Mouse (Mus musculus): ENCODE measurements at regions not wholly inside any gene's neighbourhood (a gene's known extent, or its start where the extent isn't known, plus 50 kb on each side); places are given as distances from the start of the nearest gene placed in this dataset.

GRCm38 (mm10) chr8:128026981-128027380 lies 331.4 kb upstream of the Nrp1 start:
- H3K36me3 ChIP-seq (ENCODE audit: control insufficient read depth in 1 of 2, insufficient read depth in 2 of 2, low read length in 2 of 2): no peaks in the 10 kb centered on the region
- TF ChIP-seq E2F4 (IDR thresholded peaks at IDR 0.05; ENCODE audit: borderline replicate concordance, low read depth, low read length): no peak
- no peaks in the 10 kb centered on the region for H3K4me1 ChIP-seq (ENCODE audit: control insufficient read depth in 1 of 2, insufficient read depth in 2 of 2, low read length in 2 of 2)
- no peak overlapping the region for H3K4me3 ChIP-seq (ENCODE audit: control insufficient read depth in 1 of 2, insufficient read depth in 1 of 2, low read depth in 2 of 2, low read length in 2 of 2)
- H3K9me3 ChIP-seq (replicated peaks; ENCODE audit: insufficient read depth, low read length): no peaks in the 10 kb centered on the region
- no peaks in the 10 kb centered on the region for H3K27me3 ChIP-seq (ENCODE audit: control insufficient read depth in 1 of 2, insufficient read depth in 2 of 2, low read length in 2 of 2)
- no peaks in the 10 kb centered on the region for H3K79me2 ChIP-seq (ENCODE audit: control insufficient read depth, insufficient read depth, low read length, poor library complexity)
- DNase-seq (ENCODE audit: low read depth, low spot score): no peak
- no peak overlapping the region for H3K9ac ChIP-seq (ENCODE audit: control insufficient read depth, low read depth, low read length, poor library complexity, severe bottlenecking)
- no peak overlapping the region for H3K27ac ChIP-seq (ENCODE audit: control insufficient read depth, low read depth, low read length)

DNA sequence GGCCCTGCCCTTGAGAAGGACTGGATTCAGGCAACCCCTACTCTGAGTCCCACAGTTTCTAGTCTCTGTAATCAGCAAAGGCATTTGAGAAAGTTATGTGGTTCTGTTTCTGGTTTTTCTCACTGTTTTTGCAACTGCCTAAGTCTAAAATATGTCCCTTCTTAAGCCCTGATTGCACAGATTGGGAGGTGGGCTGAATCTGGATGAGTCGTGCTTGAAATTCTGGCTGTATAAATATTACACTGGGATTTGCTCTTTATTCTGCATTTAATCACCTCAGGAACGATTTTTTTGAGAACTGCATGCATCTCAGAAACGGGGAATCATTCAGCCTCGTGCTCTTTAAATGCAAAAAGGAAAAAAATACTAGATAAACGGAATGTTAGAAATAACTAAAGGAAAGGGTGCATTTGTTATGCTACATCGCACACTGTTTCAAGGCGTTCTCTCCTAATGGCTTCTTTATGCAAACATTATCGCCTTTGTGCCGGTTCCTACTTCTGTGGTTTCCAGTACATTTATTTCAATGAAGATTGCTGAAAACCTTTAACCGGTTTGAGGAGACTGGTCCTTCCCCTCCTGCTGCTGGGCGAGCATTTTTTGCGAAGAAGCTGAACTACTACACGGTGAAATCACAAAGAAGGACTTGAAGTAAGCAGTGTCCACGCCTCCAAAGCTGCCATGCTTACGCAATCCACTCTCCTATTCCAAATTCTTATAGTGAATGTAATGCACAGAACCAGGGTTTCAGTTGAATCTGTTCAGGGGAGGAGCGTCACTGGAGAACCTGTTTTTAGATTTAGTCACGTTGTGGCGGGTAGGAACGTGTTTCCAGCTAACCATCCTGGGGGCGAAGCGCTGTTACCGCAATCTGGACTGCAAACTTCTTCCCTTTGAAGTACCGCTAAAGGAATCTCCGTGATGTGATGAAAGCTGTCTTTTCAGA lies 327.8 kb upstream of the Nrp1 start:
- Histone ChIP-seq H3K9ac (ENCODE audit: control insufficient read depth, low read depth, low read length, poor library complexity, severe bottlenecking) (no peak overlapping the region), H3K36me3 (ENCODE audit: control insufficient read depth in 1 of 2, insufficient read depth in 2 of 2, low read length in 2 of 2) (no peaks in the 10 kb centered on the region), H3K9me3 (replicated peaks; ENCODE audit: insufficient read depth, low read length) (no peaks in the 10 kb centered on the region), H3K27me3 (ENCODE audit: control insufficient read depth in 1 of 2, insufficient read depth in 2 of 2, low read length in 2 of 2) (no peaks in the 10 kb centered on the region), H3K4me1 (ENCODE audit: control insufficient read depth in 1 of 2, insufficient read depth in 2 of 2, low read length in 2 of 2) (no peaks in the 10 kb centered on the region), H3K27ac (ENCODE audit: control insufficient read depth, low read depth, low read length) (no peak overlapping the region), H3K4me3 (ENCODE audit: control insufficient read depth in 1 of 2, insufficient read depth in 1 of 2, low read depth in 2 of 2, low read length in 2 of 2) (no peak overlapping the region), H3K79me2 (ENCODE audit: control insufficient read depth, insufficient read depth, low read length, poor library complexity) (no peaks in the 10 kb centered on the region)
- TF ChIP-seq TCF12 (IDR thresholded peaks at IDR 0.05; ENCODE audit: low read depth, low read length): no peak
- no peak for TF ChIP-seq KAT2A (conservative IDR thresholded peaks at IDR 0.05; ENCODE audit: low read depth, low read length)
- TF ChIP-seq SMC3 (IDR thresholded peaks at IDR 0.05; ENCODE audit: low read depth, low read length): no peak
- no peak for DNase-seq (ENCODE audit: low read depth, low spot score)

- no peak for DNase-seq (ENCODE audit: low read depth, low spot score)
- Histone ChIP-seq H3K79me2 (ENCODE audit: control insufficient read depth, insufficient read depth, low read length, poor library complexity) (no peaks in the 10 kb centered on the region), H3K4me1 (ENCODE audit: control insufficient read depth in 1 of 2, insufficient read depth in 2 of 2, low read length in 2 of 2) (no peaks in the 10 kb centered on the region), H3K4me3 (ENCODE audit: control insufficient read depth in 1 of 2, insufficient read depth in 1 of 2, low read depth in 2 of 2, low read length in 2 of 2) (no peak overlapping the region), H3K27ac (ENCODE audit: control insufficient read depth, low read depth, low read length) (no peak overlapping the region), H3K27me3 (ENCODE audit: control insufficient read depth in 1 of 2, insufficient read depth in 2 of 2, low read length in 2 of 2) (no peaks in the 10 kb centered on the region), H3K9me3 (replicated peaks; ENCODE audit: insufficient read depth, low read length) (no peaks in the 10 kb centered on the region), H3K9ac (ENCODE audit: control insufficient read depth, low read depth, low read length, poor library complexity, severe bottlenecking) (no peak overlapping the region), H3K36me3 (ENCODE audit: control insufficient read depth in 1 of 2, insufficient read depth in 2 of 2, low read length in 2 of 2) (no peaks in the 10 kb centered on the region)
- no peak for TF ChIP-seq MAFK (IDR thresholded peaks at IDR 0.05; ENCODE audit: borderline replicate concordance, low read depth, low read length)
- no peak for TF ChIP-seq ZC3H11A (IDR thresholded peaks at IDR 0.05; ENCODE audit: low read depth, low read length)
- no peak for TF ChIP-seq ZKSCAN1 (IDR thresholded peaks at IDR 0.05; ENCODE audit: low read depth, low read length)
- no peak for TF ChIP-seq ETS1 (IDR thresholded peaks at IDR 0.05; ENCODE audit: low read depth, low read length)
- no peak for TF ChIP-seq MYC (IDR thresholded peaks at IDR 0.05; ENCODE audit: low read depth, low read length)
- TF ChIP-seq ZMIZ1 (IDR thresholded peaks at IDR 0.05; ENCODE audit: low read depth, low read length): no peak
- TF ChIP-seq TAL1 (IDR thresholded peaks at IDR 0.05; ENCODE audit: low read length): no peak
- TF ChIP-seq MAX (IDR thresholded peaks at IDR 0.05; ENCODE audit: low read length): no peak
- no peak for TF ChIP-seq SMC3 (IDR thresholded peaks at IDR 0.05; ENCODE audit: low read depth, low read length)
- no peak for TF ChIP-seq NRF1 (IDR thresholded peaks at IDR 0.05; ENCODE audit: insufficient read depth, low read depth, low read length, poor library complexity, severe bottlenecking)
- no peak for TF ChIP-seq MXI1 (IDR thresholded peaks at IDR 0.05; ENCODE audit: low read depth, low read length)
- no peak for TF ChIP-seq MAZ (IDR thresholded peaks at IDR 0.05; ENCODE audit: low read depth, low read length)
- TF ChIP-seq UBTF (IDR thresholded peaks at IDR 0.05; ENCODE audit: borderline replicate concordance, insufficient read depth, low read depth, low read length): no peak
- no peak for TF ChIP-seq HCFC1 (IDR thresholded peaks at IDR 0.05; ENCODE audit: low read depth, low read length)
- no peak for TF ChIP-seq GABPA (IDR thresholded peaks at IDR 0.05; ENCODE audit: low read depth, low read length)
- no peak for TF ChIP-seq RCOR1 (IDR thresholded peaks at IDR 0.05; ENCODE audit: low read depth, low read length)
- TF ChIP-seq MYB (IDR thresholded peaks at IDR 0.05; ENCODE audit: low read depth, low read length): no peak
- TF ChIP-seq TBP (IDR thresholded peaks at IDR 0.05; ENCODE audit: low read depth, low read length): no peak
- TF ChIP-seq CHD2 (IDR thresholded peaks at IDR 0.05; ENCODE audit: low read length): no peak
- TF ChIP-seq USF2 (IDR thresholded peaks at IDR 0.05; ENCODE audit: borderline replicate concordance in 1 of 2, insufficient read depth in 1 of 2, low read depth in 1 of 2, low read length in 2 of 2): no peak
Observed at GRCm38 (mm10) chr8:128034127-128034526, 324.3 kb upstream of the Nrp1 start.
